Mouse (Mus musculus) T-helper 1 cell (primary cell): ENCODE results near the gene Dlk1.
"Not testable (repeated sequence)": the region's sequence is repeated elsewhere in the genome, so short reads cannot be mapped to it uniquely, and the experiment has no call there.

Experiments used
- in situ Hi-C: fragments of 300-600 bp; cut with MboI, MseI; formaldehyde crosslinking; loops from one replicate; pipeline ENCODE4 v1.15.1; 2025; ENCODE audit warnings: high pct_unique_total_duplicates

Dlk1 gene

DNA sequence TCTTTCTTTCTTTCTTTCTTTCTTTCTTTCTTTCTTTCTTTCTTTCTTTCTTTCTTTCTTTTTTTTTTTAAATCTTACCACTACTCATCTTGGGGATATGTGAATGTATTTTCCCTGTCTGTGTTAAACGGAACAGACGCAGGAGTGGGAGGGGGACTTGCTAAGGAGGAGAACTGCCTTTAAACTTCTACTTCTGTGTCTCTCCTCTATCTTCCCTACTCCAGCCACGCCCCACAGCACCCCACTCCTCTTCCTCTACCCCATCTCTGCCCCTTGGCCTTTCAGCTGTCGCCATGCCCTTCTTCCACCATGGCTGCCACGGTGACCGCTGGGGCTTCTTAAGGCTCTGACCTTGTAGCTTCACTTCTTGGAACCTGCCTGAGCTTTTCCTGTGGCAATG is 14.2 kb upstream of the Dlk1 start:
- in situ Hi-C loops, result loop anchor here (10.0 kb wide), 1 partner anchor 516 kb away; no protein-coding TSS in a partner anchor

DNA sequence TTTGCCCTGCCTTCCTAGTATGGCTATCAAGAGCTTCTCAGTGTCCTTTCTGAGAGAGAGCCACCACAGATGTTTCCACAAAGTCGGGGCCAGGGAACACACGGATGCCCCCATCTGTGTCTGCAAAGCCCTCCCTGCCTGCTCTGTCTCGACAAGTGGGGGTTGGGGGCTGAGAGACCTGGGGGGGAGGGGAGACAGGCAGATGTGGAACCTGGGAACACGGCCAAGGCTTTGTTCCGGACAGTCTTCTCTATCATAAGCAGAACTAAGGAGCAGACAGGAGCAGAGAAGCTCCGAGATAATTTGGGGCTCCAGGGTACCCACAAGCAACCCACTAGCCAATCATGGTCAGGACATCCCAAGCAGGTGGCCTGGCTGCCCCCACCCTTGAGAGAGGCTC is 12.6 kb upstream of the Dlk1 start:
- in situ Hi-C loops, result loop anchor here (5.0 to 10.0 kb wide), 2 partner anchors 515 to 952 kb away; no protein-coding TSS in a partner anchor

DNA sequence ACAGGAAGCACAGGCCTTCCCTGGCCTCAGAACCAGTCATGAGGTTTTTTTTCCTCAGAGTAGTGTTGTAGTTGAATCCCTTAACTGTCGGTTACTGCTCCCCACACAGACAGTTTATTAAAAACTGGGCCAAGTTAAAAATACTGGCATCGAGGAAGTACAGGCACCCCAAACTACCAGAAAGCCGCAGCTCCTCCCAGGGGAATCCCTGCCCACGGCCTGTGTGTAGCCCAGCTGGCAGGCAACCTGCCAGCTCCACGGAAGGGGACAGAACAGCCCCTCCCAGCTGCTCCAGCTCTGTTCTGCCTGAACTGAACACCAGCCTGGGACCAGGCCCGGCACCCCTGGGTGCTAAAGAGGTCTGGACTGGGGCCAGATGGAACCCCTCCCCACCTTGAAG is 11.3 kb upstream of the Dlk1 start:
- in situ Hi-C loops, result loop anchor here (5.0 kb wide), 1 partner anchor 951 kb away; no protein-coding TSS in a partner anchor

GRCm38 (mm10) chr12:109442115-109442514 is 10.5 kb upstream of the Dlk1 start:
- in situ Hi-C loops, result loop anchor here (5.0 kb wide), 1 partner anchor 950 kb away; no protein-coding TSS in a partner anchor

GRCm38 (mm10) chr12:109443276-109443675 is 9.3 kb upstream of the Dlk1 start:
- in situ Hi-C loops, result loop anchor here (5.0 kb wide), 1 partner anchor 949 kb away; no protein-coding TSS in a partner anchor

GRCm38 (mm10) chr12:109444999-109445398 is 7.6 kb upstream of the Dlk1 start:
- in situ Hi-C loops, result loop anchor here (5.0 kb wide), 1 partner anchor 947 kb away; no protein-coding TSS in a partner anchor

- in situ Hi-C loops, result no loop called here
These were observed 7.0 kb upstream of the Dlk1 start for GRCm38 (mm10) chr12:109445499-109446235.

- in situ Hi-C loops, result no loop called here
These were observed 6.2 kb upstream of the Dlk1 start for GRCm38 (mm10) chr12:109446236-109446941.

GRCm38 (mm10) chr12:109449421-109450411 is 2.9 kb upstream of the Dlk1 start:
- in situ Hi-C loops, result no loop called here

DNA sequence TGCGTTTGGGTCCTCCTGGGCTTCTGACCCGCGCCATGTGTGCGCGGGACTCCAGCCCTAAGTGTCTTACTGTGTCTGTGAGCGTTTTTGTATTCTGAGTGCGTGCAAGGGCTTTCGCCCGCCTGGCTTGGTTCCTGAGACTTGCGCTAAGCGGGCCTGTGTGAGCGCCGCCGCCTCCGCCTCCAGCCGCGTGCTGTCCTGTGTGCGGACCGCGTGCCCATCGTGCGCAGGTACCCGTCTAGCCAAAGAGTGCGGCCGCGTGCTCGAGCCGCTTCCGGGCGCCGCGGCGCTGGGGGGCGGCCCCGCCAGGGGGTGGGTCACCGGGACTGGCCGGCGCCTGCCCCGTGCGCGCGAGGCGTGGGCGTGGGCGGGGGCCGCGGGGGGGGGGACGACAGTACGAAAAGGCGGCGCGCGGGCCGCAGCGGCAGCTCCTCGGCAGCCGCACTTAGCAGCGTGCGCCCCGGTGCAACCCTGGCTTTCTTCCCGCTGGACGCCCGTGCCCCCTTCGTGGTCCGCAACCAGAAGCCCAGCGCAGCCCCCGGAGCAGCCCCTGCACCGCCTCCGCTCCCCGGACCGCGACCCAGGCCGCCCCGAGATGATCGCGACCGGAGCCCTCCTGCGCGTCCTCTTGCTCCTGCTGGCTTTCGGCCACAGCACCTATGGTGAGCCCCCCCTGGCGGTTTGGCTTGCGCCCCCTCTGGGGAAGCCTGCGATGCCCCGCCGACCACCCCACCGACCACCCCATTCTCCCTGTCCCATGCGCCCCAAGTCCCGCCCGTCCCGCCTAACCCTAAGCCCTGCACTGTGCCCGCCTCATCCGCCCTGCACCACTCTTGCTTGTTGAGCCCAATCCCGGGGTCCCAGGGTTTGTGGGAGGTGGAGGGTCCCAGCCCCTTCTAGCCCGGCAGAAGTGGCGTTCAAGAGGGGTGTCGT is 708 bp downstream of the Dlk1 start:
- in situ Hi-C loops, result no loop called here

DNA sequence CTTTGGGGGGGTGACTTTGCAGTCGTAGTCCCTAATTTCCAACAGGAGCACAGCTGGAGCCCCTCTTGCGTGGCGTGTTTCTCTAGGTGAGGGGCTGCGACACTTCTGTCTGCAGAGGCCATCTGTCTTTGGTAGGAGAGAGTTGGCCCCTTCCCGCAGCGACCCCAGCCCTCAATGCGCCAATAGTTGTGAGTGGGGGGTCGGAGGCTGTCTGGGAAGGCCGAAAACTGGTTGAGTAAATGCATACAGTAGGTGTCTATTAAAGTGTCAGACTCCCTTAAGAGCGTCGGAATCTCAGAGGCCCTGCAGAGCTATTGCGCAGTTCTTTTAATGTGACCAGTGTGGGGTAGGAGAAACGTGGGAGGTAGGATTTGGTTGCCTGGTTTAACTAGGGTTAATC is 1.5 kb downstream of the Dlk1 start:
- in situ Hi-C loops, result no loop called here

DNA sequence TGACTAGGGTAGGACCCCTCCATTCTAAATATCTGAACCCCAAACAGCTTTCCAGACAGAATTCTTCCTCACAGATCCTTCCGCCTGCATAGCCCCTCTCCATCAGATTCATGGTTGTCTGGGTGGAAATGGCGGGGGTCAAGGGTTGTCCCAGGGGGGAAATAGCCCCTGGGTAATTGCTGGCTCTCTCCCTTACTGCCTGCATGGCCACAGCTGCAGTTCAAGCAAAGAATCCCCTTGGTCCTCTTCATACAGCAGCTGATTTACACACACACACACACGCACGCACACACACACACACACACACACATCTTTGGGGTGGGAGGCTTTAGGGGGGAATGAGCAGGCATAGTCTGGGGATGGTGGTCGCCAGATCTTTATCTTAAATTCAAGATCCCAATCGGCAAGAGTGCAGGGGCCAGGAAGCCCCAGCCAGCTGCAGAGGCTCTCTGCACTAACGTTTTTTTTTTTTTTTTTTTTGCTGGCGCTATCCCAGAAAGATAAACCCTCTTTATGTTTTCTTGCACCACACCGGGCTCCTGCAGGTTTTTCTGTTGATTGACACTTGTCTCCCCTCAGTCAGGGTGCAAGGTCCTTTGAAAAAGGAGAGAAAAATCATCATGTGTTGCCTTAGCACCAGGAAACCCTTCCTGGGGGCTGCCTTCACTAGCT is 4.0 kb downstream of the Dlk1 start:
- in situ Hi-C loops, result no loop called here

DNA sequence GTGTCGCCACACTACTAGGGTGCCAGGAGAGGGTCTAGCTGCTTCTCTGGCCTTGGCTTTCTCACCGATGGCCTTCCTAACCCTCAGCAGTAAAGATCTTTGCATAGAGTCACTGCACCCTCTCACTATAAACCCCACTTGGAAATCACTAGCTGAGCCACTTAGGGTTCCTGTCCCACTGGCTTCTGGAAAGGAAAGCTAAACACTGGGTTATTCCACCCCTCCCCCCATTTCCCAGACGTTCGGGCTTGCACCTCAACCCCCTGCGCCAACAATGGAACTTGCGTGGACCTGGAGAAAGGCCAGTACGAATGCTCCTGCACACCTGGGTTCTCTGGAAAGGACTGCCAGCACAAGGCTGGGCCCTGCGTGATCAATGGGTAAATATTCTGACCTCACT is 5.2 kb downstream of the Dlk1 start:
- in situ Hi-C loops, result no loop called here

GRCm38 (mm10) chr12:109458896-109459295 is 6.3 kb downstream of the Dlk1 start:
- in situ Hi-C loops, result no loop called here

DNA sequence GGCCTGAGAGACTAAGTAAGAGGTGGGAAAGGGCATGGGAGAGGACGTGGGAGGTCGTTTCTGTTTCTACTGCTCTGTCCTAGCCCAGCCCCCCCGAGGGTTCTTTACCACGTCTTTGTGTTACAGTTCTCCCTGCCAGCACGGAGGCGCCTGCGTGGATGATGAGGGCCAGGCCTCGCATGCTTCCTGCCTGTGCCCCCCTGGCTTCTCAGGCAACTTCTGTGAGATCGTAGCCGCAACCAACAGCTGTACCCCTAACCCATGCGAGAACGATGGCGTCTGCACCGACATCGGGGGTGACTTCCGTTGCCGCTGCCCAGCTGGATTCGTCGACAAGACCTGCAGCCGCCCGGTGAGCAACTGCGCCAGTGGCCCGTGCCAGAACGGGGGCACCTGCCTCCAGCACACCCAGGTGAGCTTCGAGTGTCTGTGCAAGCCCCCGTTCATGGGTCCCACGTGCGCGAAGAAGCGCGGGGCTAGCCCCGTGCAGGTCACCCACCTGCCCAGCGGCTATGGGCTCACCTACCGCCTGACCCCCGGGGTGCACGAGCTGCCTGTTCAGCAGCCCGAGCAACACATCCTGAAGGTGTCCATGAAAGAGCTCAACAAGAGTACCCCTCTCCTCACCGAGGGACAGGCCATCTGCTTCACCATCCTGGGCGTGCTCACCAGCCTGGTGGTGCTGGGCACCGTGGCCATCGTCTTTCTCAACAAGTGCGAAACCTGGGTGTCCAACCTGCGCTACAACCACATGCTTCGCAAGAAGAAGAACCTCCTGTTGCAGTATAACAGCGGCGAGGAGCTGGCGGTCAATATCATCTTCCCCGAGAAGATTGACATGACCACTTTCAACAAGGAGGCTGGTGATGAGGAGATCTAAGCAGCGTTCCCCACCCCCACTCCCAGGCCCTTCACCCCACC is 7.1 kb downstream of the Dlk1 start:
- in situ Hi-C loops, result no loop called here

GRCm38 (mm10) chr12:109462594-109462993 is 10.0 kb downstream of the Dlk1 start:
- in situ Hi-C loops, result no loop called here

GRCm38 (mm10) chr12:109467417-109467816 is 14.8 kb downstream of the Dlk1 start:
- in situ Hi-C loops, result not testable (repeated sequence)

GRCm38 (mm10) chr12:109469793-109470192 is 17.2 kb downstream of the Dlk1 start:
- in situ Hi-C loops, result no loop called here

DNA sequence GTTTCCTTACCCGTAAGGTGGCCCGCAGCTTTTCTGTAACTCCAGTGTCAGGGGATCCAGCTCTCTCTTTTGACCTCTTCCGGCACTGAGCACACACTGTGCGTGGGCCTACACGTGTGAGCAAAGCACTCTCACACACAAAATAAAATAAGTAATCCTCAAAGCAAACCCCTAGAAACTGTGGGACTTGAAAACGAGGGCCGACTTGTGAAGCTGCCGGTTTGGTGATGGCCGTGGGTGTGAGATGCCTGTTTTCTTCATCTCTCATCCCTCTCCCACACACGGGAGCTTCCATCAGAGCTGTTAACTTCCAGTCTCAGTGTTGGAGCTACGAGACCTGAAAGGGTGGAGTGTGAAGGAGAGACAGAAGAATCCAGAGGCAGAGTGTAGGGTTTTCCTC is 20.0 kb downstream of the Dlk1 start:
- in situ Hi-C loops, result no loop called here
